Mouse (Mus musculus): ENCODE results near the gene Etv2.

DNA sequence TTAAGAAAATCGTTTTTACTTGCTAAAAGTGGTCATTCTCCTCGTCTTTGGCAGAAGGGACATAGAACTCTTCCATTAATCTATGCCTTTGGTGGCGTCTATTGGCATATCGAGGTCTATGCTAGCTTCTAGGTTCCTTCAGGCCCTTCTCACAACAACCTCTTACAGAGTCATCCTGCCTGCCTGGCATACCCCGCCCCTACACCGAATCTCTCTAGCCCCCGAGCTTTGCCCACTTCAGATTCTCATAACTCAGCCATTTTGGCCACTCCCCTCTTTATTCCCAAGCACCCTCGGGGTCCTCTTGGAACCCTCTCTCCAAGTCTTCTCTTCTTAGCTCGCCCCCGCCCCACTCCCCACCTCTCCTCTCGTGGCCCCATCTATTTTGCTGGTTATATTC is 29.7 kb upstream of the Etv2 start:
- TF ChIP-seq POLR2A (IDR thresholded peaks at IDR 0.05; ENCODE audit: low read depth, low read length) = no peak
- TF ChIP-seq CTCF (IDR thresholded peaks at IDR 0.05; ENCODE audit: borderline replicate concordance, insufficient read depth, low read length) = no peak
